In the genomic region with DNA sequence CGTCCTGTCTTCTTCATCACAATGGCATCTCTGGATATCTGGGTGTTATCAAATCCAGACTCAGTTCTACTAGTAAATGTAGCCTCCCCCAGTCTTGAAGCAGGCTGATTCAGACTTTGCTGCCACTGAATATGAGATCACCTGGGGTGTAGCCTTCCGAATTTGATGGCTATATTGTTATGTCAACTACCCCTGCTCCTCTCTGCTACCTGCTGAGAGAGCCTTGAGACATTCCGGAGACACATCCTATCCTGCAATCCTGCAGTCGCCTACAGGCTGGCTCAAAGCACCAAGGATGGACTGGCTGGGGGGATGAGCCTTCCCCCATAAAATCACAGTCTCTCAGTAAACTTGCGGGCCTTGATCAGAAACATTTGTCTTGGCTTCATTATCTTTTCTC, we compare ENCODE assay signal across 33 mouse cellular contexts.
"Had no signal": no experiment of that assay in that cellular context is flagged by ENCODE, and none has a peak within 500 bp of the region (broad histone marks: within the 10 kb centered on the region; RNA-seq: fewer than 3 reads in every experiment).

No protein-coding gene starts in this region.

- H3K4me3 ChIP-seq: heart, embryonic 12.5 days; heart, embryonic 13.5 days; heart, embryonic 15.5 days; hindbrain, embryonic 10.5 days; hindbrain, embryonic 12.5 days; hindbrain, embryonic 13.5 days; hindbrain, embryonic 15.5 days; intestine, embryonic 15.5 days; kidney, embryonic 15.5 days; layer of hippocampus, adult 2 months; left cerebral cortex, adult 2 months had no signal

- DNase-seq: heart, postnatal 10 days; heart, postnatal 14 days; heart, postnatal 36 days; kidney, adult 11 months; kidney, adult 18-20 months; kidney, adult 2 months; kidney, adult 8-10 months; kidney, adult 9 months; kidney, postnatal 10 days; kidney, postnatal 14 days; kidney, postnatal 25 days; kidney, postnatal 36 days; kidney, postnatal 4 days; layer of hippocampus, adult 9-11 months; layer of hippocampus, postnatal 36 days had no signal

- H3K27ac ChIP-seq: heart, embryonic 13.5 days; heart, embryonic 15.5 days; hindbrain, embryonic 10.5 days; hindbrain, embryonic 12.5 days; hindbrain, embryonic 13.5 days; hindbrain, embryonic 14.5 days; hindbrain, embryonic 15.5 days; hindbrain, postnatal 0 days; intestine, embryonic 15.5 days; kidney, embryonic 15.5 days; kidney, postnatal 0 days; layer of hippocampus, adult 2 months; left cerebral cortex, adult 2 months had no signal

- ATAC-seq: hindbrain, embryonic 16.5 days; hindbrain, postnatal 0 days; inflammation-experienced regulatory T-cells, adult 6 months; intestine, embryonic 15.5 days; intestine, embryonic 16.5 days; intestine, postnatal 0 days had no signal

- H3K9me3 ChIP-seq: heart, embryonic 12.5 days; heart, embryonic 13.5 days; heart, embryonic 15.5 days; hindbrain, embryonic 10.5 days; hindbrain, embryonic 12.5 days; hindbrain, embryonic 13.5 days; hindbrain, embryonic 15.5 days; intestine, embryonic 15.5 days; kidney, embryonic 15.5 days had no signal

- H3K4me1 ChIP-seq: hindbrain, embryonic 10.5 days; hindbrain, embryonic 12.5 days; hindbrain, embryonic 13.5 days; hindbrain, embryonic 15.5 days; intestine, embryonic 15.5 days; kidney, embryonic 15.5 days had no signal

- H3K9ac ChIP-seq: heart, embryonic 12.5 days; heart, embryonic 13.5 days; heart, embryonic 15.5 days; hindbrain, embryonic 12.5 days; hindbrain, embryonic 13.5 days; hindbrain, embryonic 14.5 days; hindbrain, embryonic 15.5 days; intestine, embryonic 15.5 days; kidney, embryonic 15.5 days had no signal

- H3K27me3 ChIP-seq: heart, embryonic 12.5 days; heart, embryonic 13.5 days; heart, embryonic 15.5 days; hindbrain, embryonic 12.5 days; hindbrain, embryonic 13.5 days; hindbrain, embryonic 15.5 days; intestine, embryonic 15.5 days; kidney, embryonic 15.5 days had no signal

- H3K4me2 ChIP-seq: heart, embryonic 12.5 days; heart, embryonic 13.5 days; heart, embryonic 15.5 days; hindbrain, embryonic 12.5 days; hindbrain, embryonic 13.5 days; hindbrain, embryonic 14.5 days; hindbrain, embryonic 15.5 days; intestine, embryonic 15.5 days; kidney, embryonic 15.5 days had no signal

- H3K36me3 ChIP-seq: heart, embryonic 12.5 days; heart, embryonic 13.5 days; heart, embryonic 15.5 days; hindbrain, embryonic 10.5 days; hindbrain, embryonic 12.5 days; hindbrain, embryonic 13.5 days; hindbrain, embryonic 15.5 days; intestine, embryonic 15.5 days; kidney, embryonic 15.5 days had no signal
